Mouse (Mus musculus) layer of hippocampus, adult 18-20 months (tissue): ENCODE measurements around the gene Hsd17b14. TPM values are rescaled to one million over a fixed set of nuclear protein-coding genes. Genes with fewer than 3 reads are reported as not detected.
A peak's percentile ranks its signal among the peaks of the same experiment; 100 is the strongest.

Experiments
- DNase-seq, 2 experiments: peaks; one replicate each; pipeline ENCODE4 v3.0.0; 2022; ENCODE audit warnings: low spot score in 2 of 2
- total RNA-seq, 2 experiments: library from RNA; stranded (reverse); gene quantifications; 2 replicates each; pipeline ENCODE4 v1.2.3; 2021

Hsd17b14 gene
- total RNA-seq, 2 experiments from 2014 or later: not detected

DNA sequence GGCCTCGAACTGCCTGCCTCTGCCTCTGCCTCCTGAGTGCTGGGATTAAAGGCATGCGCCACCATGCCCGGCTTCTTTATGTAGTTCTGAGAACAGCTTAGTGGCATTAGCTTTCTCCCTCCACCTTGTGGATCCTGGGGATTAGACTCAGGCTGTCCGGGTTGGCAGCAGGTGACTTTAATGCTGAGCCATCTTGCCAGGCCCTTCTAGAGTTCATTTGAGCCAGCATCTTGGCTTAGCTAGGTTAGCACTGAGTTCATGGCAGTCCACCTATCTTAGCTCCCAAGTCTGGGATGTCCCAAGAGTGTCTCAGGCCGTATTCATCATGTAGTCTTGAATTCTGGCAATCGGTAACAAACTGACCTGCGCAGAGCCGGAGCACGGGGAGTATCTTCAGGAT is 10.8 kb downstream of the Hsd17b14 start:
- DNase-seq: no peak

DNA sequence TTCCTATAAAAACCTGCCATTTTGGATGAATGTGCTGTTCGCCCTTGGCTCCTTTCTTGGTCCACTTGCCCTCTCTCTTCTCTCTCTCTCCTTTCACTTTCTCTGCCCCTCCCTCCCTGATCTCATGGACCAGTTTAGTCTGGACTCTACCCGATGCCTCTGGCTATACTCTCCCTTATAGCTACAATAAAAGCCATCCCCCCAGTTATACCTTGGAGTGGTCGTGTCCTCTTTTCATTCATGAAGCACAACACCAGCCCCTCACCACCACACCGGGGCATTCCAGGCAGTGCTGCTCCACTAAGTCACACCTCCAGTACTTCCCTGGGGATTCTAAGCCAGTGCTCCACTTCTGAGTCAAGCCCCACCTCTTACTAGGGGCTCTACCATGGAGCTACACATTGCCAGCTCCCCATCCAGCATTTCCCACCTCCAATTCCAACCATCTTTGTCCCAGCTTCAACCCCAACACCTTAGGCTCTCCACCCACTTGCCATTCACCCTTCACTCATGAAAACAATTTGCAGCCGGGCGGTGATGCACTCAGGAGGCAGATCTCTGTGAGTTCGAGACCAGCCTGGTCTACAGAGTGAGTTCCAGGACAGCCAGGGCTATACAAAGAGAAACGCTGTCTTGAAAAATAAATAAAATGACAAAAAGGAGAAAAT is 12.6 kb downstream of the Hsd17b14 start:
- no peak for DNase-seq

DNA sequence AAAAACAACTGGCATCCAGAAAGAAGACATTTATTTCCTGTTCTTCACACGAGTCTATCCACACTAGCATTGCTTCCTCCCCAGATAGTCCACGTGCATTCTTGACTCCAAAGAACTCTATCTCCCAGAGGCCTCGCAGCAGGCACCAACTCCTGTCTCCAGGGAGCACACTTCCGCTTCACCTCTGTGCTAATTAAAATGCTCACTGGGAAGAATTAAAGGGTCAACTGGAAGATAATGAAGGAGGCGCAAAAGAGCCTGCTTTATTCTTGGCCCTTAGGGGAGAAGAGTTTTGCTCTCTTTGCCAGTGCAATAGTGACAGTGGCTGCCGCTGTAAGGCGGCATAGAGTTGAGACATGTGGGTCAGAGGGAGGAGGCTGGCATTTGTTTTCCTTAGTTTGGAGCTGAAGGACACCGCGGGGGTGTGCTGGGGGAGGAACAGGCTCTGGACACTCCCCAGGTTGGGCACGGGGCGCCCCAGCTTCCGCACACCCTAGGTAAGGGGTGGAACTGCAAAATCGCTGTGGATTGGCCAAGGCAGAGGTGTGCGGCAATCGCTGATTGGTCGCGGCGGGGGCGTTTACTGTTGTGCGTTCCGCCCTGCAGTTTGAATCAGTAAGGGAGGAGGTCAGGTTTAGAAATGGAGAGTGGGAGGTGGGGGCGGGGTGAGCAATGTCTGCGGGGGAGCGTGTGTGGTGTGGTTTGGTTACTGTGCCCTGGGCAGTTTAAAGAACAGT is 13.3 kb downstream of the Hsd17b14 start:
- DNase-seq: peak; percentile 81 to 93

DNA sequence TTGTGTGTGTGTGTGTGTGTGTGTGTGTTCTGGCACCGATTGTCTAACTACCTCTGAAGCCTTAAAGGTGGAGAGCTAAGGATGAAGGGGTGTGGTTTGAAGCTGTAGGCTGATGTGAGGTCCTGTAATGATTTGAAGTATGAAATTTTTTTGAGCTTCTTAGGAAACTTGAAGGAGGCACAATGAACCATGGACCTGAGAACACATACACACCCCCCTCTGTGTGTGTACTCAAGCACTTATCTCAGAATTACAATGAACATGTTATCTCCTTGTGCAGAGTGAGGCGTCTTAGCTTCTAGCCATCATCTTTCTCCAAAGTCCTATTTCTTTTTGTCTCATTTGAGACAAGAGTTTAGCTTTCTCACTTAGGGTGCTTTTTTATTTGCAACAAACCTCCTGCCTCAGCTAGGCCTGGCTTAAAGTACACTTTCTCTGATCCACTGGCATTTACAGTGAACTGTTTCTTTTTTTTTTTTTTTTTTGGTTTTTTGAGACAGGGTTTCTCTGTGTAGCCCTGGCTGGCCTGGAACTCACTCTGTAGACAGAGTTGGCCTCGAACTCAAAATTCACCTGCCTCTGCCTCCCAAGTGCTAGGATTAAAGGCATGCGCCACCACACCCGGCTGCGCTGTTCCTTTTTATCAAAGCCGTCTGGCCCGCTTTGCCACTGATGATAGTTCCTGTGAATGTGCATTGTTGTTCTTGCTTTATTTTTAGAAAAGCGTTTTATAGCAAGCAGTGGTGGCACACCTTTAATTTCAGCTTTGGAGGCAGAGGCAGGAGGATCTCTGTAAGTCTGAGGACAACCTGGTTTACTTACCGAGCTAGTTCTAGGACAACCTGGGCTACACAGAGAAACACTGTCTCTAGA is 14.1 kb downstream of the Hsd17b14 start:
- no peak for DNase-seq

DNA sequence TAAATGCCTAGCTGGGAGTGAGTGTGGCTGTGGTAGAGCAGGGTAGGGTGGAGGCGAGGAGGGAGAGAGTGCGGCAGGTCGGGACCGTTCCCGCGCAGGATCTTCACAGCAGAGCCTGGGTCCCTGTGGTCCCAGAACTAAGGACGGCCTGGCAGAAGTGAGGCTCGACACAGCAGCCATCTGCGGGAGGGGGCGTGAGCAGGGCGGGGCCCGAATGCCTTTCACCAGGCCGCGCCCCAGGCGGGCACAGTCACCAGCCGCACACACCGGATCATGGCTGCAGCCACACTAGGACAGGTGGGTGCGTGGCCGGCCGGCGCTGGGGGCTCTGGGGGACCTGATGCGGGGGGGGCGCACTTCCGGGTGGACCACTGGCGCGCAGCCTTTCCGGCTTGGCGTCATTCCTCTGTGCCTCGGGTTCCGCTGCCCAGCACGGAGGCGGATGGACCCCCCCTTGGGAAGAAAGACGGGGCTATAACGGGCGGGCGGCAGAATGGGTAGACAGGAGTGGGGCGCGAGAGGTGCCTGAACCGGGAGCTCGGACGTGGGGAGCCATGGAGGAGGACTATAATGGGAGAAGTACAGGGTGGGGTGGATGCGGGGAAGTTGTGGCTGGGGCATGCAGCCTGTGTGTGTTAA is 15.5 kb downstream of the Hsd17b14 start, which contains the start of gene Bcat2:
Gene Bcat2, plus strand, starts transcription at position 51 of the 639 bp plus-strand sequence.
- DNase-seq: peak; percentile 43 to 64

DNA sequence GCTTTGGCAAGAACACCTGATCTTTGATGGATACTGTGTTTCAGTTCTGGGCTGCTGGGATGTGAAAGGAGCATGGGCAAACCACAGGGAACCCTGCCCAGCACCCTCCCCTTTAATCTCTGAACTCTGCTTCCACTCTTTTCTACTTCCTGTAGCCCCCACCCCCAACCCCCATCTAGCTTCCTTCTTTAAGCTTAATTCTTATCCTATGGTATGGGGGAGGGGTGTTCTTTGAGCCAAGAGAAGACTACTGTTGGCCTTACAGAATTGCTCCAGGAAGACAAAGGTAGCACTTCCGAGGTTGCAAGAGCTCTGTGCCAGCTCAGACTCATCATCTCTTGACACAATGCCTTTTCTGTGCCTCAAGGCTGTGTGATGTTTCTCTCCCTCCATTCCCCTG is 17.3 kb downstream of the Hsd17b14 start:
- DNase-seq: no peak

DNA sequence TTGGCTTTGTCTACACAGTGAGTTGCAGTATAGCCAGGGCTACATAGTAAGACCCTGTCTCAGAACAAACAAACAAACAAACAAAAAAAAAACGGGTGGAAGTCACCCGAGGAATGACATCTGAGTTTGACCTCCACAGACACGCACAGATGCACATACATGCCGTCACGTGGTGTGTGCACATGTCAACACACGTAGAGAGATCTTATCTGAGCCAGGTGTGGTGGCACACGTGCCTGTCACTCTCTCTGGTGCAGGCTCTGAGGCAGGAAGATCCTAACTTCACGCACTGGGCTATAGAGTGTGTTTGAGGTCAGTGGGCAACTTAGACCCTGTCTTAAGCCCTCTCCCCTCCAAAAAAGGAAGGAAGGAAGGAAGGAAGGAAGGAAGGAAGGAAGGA is 19.3 kb downstream of the Hsd17b14 start:
- DNase-seq: no peak

DNA sequence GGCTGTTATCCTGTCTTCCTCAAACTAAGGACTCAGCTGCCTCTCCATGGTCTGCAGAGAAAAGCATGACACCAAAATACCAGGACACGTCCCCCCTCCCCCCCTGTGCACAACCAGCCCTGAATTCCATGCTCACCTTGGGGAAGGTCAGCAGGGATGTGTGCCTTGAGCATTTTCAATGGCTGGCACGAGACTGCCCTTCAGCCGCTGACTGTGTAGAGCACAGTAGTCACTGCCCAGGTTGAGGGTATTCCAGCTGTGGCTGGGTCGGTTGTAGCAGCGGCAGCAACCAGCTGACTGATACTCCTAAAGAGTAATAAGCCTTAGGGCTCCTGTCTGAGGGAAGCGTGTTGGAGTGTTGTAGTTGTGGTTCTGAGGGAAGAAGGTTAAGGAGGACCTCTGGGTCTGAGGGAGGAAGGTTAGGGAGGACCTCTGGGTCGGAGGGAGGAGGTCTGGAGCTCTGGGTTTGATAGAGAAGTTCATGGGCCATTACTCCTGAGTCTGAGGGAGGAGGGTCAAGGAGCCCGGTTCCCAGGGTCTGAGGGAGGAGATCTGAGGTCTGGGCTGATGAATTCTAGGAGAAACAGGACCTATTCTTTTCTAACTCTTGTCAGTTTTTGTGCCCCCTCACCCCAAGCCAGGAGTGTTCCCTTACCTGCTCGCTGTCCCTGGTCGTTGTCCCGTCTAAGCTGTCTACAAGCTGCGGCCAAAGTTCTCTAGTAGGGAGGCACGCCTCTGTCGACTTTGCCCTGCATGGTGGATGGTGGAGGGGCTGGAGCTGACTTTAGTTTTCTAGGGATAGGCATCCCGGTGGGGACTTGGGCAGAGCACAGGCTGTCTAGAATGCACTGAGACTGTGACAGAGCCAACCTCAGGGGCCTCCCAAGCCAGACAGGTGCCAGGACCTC is 20.0 kb downstream of the Hsd17b14 start:
- DNase-seq: no peak

DNA sequence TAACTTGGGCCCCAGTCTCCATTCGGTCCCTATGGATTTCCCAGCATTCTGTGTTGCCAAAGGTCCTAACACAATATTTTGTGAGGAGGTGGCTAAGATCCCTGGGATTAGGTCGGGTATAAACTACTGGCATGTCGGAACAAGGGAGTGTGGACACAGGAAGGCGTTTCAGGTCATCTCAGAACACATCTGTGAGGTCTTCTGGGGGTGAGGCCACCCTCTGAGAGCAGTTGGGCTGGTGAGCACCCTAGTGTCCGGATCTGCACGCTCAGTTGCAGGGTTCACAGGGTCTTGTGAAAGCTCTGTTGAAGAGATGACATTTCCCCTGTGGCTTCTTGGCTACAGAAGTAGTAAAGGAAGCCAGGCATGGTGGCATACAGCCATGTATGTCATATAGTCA is 31.2 kb downstream of the Hsd17b14 start:
- DNase-seq: no peak

DNA sequence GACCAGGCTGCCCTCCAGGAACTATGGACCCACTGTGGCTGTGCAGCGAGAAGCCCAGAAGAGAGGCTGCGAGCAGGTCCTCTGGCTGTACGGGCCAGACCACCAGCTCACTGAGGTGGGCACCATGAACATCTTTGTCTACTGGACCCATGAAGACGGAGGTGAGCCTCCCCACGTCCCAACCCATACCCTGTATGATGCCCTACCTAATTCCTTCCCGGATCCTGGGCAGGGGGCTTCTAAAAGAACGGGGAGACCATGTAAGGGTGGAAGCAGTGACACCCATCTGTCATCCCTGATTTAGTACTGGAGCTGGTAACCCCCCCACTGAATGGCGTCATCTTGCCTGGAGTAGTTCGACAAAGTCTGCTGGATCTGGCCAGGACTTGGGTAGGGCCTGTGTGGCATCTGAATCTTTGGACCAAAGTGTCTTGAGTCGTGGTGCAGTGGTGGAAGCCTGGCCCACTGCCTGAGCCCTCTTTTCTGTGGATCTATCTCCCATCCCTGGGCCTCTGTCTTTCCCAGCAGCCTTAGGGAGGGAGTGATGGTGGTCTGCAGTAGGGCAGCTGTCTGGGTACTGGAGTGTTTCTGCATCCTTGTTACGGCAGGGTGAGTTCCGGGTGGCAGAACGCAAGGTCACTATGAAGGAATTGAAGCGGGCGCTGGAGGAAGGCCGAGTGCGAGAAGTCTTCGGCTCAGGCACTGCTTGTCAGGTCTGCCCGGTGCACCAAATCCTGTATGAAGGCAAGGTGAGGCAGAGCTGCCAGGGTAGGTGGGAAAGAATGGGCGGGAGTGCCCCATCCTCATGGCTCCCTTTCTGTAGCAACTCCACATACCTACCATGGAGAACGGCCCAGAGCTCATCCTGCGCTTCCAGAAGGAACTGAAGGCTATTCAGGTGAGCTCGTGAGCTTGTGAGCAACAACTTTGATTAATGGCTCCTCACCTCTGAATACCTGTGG is 33.2 kb downstream of the Hsd17b14 start:
- no peak for DNase-seq

DNA sequence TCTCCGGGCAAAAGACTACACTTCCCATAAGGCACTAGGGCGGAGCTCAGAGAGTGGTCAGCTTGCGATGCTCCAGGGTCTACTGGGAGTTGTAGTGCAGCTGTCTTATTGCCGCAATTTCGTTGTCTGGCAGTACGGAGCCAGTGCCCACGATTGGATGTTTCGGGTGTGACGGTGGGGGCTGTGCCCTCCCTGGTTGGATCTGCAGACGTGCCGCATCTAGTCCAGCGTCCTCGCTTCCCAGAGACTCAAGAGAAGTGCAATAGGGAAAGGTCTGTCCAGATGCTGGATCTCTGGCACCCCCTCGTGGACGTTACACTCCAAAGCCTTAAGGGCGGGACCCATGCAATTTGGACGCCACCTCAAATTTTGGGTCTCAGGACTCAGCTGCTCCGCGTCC is 34.5 kb downstream of the Hsd17b14 start:
- peak; percentile 96 to 98 for DNase-seq

DNA sequence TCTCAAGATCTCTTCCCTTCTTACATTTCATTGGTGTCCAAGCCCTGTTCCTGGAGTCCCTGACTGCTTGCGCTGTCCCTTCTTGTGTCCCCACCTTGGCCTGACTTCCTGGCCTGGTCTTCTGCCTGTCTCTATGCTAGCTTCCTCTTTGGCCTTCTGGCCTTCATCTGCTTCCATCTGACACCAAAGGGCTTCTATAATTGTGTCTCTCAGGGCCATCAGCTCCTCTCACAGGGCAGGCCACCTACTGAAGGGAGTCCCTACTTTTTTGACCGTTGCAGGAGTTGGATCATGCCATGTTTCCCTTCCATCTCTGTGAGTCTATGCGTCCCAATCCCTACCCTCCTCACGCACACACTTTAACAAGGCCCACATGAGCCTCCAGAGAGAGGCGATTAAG is 35.2 kb downstream of the Hsd17b14 start:
- no peak for DNase-seq

DNA sequence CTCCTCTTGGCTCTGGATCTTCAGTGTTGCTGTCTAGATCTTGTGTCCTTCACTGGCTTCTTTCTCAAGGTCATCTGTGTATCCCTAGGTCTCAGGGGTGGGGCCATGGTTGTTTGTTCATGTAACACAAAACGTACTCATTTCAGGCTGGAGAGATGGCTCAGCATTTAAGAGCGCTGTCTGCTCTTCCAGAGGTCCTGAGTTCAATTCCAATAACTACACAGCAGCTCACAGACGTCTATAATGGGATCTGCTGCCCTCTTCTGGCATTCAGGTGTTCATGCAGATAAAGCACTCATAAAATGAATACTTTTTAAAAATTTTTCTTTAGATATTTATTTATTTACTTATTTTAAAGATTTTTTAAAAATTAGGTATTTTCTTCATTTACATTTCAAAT is 36.2 kb downstream of the Hsd17b14 start:
- no peak for DNase-seq

DNA sequence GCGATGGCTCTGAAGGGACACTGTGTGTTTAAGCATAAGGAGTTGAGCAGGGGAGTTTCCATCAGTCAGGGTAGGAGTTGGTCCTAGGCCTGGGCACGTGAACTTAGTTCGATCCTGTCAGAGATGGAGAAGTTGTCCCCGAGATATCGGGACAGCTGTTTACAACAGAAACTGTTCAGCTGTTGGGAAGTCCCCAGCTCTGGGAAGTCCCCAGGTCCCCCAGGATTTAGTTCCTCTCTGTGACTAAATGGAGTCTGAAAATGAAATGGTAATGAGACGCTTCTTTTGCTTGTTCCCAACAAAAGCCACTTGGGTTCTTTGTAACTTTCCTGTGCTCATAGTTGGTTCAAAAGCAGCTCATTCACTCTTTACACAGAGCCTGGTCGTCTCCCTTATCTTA is 37.2 kb downstream of the Hsd17b14 start:
- DNase-seq: no peak

DNA sequence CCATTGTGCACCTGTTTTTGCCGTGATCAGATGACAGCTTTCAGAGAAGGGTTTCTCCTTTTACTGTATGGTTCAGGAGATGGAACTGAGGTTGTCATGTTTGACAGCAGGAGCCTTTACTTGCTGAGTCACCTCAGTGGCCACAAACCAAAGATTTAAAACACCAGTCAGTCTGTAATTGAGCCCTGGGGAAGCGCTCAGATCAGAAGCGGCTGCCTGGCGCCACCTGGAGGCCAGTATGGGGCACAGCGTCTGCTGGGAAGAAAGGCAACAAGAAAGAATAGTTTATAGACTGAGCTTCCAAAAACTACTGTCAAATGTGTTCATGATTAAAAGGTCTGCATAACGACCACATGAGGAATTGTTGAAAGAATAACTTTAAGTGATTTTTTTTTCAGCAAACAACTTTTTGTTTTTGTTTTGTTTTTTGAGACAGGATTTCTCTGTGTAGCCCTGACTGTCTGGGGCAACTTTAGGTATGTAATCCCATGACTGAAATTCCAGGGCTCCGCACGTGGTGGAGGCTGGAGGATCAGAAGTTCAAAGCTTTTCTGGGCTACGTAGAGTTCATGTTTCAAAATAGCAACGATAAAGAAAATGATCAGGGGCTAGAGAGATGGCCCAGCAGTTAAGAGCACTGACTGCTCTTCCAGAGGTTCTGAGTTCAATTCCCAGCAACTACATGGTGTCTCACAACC is 38.6 kb downstream of the Hsd17b14 start:
- peak; percentile 55 to 84 for DNase-seq

DNA sequence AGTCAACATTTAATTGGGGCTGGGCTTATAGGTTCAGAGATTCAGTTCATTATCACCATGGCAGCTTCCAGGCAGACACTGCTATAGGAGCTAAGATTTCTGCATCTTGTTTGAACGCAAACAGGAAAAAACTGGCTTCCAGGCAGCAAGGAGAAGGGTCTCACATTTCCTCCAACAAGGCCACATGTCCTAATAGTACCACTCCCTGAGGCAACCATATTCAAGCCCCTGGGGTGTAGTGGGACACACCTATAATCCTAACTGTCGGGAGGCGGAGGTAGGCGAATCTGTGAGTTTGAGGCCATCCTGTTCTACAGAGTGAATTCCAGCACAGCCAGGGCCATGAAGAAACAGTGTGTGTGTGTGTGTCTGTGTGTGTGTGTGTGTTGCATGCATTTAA is 40.5 kb downstream of the Hsd17b14 start:
- DNase-seq: no peak

DNA sequence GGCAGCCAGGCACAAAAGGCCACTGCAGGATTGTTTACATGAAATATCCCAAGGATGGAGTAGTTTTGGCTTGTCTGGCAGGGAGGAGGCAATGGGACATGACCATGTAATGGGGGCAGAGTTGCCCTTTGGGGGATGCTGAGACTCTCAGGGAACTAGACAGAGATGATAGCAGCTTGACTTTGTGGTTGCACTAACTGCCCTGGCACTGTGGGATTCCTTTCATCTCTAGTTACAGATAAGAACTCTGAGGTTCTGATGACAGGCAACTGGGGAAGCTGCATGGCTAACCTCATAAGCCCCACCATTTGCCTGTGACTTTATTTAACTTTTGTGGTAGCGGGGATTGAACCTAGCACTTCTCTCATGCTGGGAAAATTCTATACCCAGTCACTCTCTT is 41.4 kb downstream of the Hsd17b14 start:
- no peak for DNase-seq

DNA sequence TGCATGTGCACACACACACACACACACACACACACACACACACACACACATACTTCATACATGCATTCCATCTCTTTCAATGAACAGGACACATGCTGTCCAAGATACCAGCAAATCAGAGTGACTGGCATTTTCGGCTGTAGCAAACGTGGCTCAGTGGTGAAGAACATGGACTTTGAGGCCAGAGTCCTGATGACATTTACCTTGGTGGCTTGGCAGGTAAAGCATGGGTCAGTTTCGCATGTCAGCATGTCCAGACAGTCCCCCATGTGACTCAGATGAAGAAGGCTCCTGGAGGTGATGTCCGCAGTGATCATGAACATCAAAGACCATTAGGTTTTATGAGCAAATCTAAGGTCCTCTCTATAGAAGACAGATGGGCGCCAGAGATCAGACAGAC is 42.3 kb downstream of the Hsd17b14 start:
- no peak for DNase-seq

DNA sequence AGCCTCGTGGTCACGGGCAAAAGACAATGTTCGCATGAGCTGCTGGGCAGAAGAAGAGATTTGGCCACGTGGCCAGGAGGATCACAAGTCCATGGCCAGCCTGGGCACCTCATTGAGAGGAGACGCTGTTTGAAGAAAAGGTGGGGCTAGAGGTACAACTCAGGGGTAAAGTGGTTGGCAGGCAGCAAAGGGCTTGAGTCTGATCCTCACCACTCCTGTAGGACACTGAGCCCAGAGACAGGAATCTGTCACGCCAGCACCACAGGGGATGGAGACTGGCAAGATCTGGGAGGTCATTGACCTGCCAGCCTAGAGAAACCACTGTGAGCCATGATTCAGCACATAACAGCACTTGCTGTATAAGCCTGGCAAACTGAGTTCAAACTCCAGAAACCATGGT is 42.8 kb downstream of the Hsd17b14 start:
- no peak for DNase-seq
